Mouse (Mus musculus) erythroblast, embryonic 14.5 days (primary cell): ENCODE results near the gene Hist2h4.

Experiments used
- GATA1 ChIP-seq: IDR thresholded peaks from 2 replicates; pipeline ENCODE4 v1.6.1; 2012; ENCODE audit warnings: low read length, inconsistent platforms, mixed read lengths
- TAL1 ChIP-seq: IDR thresholded peaks from 3 replicates; pipeline ENCODE4 v1.6.1; 2012; ENCODE audit warnings: low read length, inconsistent platforms, mixed read lengths

DNA sequence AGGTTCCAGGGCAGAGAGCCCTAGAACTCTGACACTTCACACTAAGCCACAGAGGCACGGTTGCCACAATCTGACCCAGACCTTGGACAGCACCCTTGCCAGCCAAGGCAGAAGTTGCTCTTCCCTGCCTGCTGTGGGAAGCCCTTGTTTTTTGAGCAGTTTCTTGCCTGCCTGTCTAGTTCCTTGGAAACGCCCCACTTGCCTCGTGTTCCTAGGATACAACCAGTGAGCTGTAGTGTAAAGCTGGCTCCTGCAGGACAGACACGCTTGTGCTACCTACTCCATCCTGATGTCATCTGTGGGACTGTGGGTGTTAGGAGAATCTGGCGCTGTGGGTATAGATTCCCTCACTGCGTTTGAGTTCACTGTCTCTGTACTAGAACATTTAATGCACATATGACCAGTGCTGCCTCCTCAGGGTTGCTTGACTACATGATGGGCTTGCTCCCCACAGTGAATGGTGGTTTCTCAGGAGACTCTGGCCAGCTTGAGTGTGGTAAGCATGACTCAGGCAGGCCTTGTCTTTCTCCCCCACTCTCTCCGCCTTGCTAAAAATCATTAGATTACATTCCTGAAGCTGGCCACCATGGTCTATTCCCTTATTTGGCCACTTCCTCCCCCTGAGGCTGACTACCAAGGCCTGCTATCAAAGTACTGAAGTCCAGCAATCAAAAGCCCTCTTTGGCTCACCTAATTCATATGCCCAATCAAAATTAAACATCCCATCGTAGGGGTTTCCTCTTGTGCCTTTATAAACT, 49.4 kb upstream of the Hist2h4 start:
- TF ChIP-seq GATA1 (no peak), TAL1 (no peak)
